Mouse (Mus musculus) gonadal fat pad, adult 2 months (tissue): ENCODE results near the gene Gpr18. TPM values are rescaled to one million over a fixed set of nuclear protein-coding genes. Genes with fewer than 3 reads are reported as not detected.

Experiments used
- DNase-seq: peaks from one replicate; pipeline ENCODE4 v3.0.0-alpha.2; 2012; ENCODE audit warnings: low read depth
- polyA plus RNA-seq: library from polyadenylated mRNA; depleted of rRNA; stranded (reverse); fragments of >200 nt; gene quantifications from 2 replicates; pipeline ENCODE4 v1.2.3, GENCODE M21; 2012; rRNA removed

Gpr18 gene
- polyA plus RNA-seq, result 0.77 and 0.94 TPM in 2 replicates

DNA sequence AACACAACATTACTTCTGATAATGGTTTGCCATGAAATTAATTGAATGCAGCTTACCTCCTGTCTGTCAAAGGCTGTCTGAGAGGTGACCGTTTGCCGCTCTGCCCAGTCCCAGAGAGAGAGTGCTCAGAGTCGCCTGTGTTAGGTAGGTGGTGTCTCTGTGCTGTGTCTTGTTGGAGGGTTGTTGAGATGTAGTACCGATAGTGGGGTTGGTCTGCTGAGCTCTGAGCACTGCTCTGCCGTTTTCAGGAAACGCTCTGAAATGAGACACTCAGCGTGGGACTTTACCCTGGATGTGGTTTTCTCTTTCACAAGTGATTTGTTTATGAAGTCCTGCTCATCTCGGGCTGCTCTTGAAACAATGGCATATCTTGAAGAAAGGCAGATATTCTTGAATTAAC is at the start of gene Gpr18:
Gene Gpr18, minus strand, starts transcription at position 161 of the 400 bp plus-strand sequence.
- no peak for DNase-seq

DNA sequence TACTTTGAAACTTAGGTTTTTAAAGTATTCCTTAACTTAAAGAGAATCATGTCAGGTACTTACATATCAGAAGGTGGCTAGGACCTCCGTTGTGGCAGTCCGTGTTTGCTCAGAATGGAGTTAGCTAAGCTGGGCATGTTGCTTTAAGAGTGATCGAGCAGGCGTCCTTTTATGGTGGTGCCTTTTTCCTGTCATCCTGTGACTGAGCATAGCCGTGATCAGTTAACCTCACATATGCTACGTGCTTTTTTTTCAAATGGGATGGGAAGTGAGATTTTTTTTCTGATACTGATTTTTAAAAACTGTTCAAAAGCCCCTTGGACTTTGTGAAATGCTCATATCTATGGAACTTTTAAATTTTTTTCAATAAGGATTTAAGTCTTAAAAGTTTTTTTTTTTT is 49.4 kb upstream of the Gpr18 start, which contains the start of gene Gpr183:
Gene Gpr183, minus strand, starts transcription at position 206 of the 400 bp plus-strand sequence.
- DNase-seq, result no peak

DNA sequence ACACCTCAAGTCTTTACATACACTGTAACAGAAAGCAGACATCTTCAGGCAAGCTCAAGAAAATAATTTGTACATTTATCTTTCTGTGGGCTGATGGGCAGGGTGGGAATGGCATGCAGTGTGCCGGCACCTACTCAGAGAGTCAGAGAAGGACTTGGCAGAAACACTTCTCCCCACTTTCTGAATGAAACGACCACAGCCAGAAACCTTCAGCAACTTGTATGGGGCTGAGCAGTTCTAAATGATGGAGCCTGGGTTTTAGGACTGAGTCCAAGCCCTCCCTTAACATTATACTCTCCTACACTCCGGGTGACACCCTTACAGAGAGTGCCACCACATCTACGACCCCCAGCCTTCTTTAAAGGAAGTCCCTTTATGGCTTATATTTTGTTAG is 48.4 kb upstream of the Gpr18 start:
- no peak for DNase-seq

DNA sequence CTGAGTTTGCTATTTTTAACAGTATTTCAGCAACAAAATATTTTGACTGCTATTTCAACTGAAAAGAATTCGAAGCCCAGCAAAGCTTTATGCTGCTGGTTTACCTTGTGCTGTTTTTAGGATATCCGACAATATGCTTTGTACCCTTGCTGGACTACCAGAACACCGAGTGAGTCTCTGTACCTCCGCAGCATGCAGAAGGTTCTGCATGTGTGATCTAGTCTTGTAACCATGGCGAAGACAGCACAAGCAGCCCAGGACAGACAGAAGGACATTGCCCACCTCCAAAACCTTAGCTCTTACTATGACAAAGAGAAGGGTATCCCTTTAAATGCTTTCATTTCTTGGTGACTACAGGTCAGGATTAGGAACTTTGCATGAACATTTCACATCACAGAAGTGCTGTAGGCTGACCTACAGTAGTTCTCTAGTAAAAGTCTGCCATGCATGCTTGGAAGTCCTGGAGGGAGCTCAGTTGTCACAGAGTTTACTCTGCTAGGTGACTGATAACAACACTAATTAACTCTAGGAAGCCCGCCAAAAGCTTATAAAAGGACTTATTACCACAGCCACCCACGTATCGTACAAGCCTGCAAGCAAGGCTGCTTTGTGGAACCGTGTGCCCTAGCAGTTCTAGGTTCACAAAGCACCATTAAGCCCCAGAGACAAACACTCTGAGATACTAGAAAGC is 47.8 kb upstream of the Gpr18 start:
- peak; percentile 73 for DNase-seq

GRCm38 (mm10) chr14:121962128-121962890 is 46.7 kb upstream of the Gpr18 start:
- DNase-seq, result peak; percentile 49

DNA sequence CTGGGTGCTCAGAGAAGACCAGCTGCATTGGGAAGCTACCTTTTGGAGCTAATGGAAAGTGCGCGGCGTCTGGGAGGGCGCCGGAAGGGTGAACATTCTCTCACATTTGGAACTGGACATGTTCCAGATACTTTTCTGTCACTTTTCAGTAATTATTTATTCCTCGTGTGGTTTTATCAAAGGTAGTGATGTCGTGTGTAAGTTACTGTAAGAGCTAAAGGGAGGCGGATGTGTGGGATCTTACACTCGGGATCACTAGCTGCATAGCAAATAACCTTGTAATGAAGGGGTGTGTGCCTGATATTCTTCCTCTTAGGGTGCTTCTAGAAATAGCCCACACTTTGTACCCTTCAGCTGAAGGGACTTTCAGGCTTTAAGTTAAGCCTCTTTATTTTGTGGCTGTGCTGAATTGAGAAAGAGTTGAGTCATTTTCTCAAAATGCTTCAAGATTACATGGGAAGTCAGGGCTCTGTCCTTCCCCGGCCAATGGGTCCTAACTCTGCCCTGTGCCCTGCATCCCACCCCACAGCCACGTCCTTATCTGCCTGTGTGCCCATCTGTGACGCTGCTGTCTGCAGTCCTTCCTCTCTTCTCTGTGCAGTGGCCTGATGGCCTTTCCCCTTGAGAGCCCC is 46.0 kb upstream of the Gpr18 start:
- DNase-seq, result no peak

DNA sequence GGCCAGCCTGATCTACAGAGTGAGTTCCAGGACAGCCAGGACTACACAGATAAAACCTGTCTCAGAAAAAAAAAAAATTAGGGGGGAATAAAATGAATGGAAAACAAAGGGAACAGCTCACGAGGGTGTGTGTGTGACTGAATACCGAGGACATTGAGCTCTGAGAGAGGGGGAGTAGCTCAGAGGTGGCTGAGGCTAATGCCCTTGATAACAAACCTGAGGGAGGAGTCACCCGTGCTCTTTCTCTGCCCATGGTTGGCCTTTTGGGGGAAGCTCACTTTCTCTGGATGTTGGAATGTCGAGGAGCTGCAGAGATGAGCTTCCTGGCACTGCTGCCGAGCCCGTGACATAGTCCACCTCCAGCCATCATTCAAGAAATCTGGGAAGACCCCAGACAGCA is 45.4 kb upstream of the Gpr18 start:
- DNase-seq, result no peak

- DNase-seq, result no peak
These were observed 45.0 kb upstream of the Gpr18 start for GRCm38 (mm10) chr14:121960531-121960930.

- DNase-seq, result no peak
These were observed 44.5 kb upstream of the Gpr18 start for GRCm38 (mm10) chr14:121960031-121960430.

GRCm38 (mm10) chr14:121959538-121959980 is 44.0 kb upstream of the Gpr18 start:
- no peak for DNase-seq

DNA sequence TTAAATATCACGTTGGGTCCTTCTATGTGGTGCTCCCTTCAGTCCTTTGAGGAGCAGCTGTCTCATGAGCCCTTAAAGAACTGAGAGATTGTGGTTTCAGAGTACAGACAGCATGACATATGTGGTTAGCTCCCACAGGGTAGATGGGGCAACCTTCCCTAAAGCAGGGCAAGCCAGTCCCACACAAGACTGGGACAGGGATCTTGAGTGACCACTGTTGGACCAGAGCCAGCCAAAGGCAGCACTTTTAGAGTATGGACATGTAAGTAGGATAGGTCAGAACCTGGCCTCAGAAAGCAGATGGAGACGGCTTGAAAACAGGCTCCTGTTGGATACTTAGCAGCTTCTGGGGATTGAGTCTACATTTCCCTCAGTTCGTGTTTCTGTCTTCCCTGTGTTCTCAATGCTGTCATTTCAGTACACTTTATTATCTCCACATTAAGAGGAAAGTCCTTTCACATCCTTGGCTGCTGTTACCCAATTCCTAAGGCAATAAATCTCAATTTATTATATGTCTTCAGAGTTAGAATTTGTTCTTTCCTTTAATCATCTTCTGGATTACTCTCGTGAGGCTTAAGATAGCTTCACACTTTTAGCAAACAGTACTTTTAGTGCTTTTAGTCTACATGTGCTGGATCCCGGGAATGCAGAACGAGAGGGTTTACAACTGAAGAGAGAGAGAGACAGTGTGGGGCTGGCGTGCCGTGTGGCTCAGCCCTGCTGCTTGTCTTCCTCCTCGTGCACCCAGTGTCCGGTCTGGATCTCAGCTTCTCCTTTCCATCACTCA is 43.4 kb upstream of the Gpr18 start:
- DNase-seq, result no peak

- no peak for DNase-seq
These were observed 42.6 kb upstream of the Gpr18 start for GRCm38 (mm10) chr14:121958041-121958750.

DNA sequence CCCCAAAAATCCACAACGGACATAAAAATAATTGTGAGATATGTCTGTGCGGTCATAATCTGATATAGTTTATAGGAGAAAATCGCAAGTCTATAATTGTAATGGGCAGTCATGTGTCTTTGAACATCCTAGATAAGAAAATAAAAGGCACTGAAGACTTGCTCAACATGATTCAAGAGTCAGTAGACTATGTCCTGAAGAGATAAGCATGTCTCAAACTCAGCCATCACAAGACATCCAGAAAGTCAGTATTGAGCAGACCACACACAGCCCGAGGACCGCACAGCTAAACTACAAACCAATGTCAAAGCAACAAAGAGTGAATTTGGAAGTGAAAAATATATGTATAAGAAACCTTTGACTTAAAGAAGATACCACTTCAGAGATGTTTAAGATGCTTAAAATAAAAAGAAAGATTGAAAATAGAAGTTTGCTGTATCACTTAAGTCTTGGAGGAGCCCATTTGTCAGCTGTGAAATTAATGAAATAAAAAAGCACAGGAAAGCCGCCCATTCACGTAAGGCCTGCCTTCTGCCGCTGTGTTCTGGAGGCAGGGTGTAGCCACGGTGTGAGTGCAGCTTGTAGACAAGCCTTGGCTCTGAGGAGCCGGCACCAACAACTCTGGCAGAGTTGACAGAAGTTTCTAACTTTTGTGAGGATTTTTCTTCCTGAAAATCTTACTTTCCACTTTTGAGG is 41.7 kb upstream of the Gpr18 start:
- DNase-seq, result no peak

- no peak for DNase-seq
These were observed 40.7 kb upstream of the Gpr18 start for GRCm38 (mm10) chr14:121956291-121956690.

GRCm38 (mm10) chr14:121955176-121955795 is 39.7 kb upstream of the Gpr18 start:
- DNase-seq, result no peak

DNA sequence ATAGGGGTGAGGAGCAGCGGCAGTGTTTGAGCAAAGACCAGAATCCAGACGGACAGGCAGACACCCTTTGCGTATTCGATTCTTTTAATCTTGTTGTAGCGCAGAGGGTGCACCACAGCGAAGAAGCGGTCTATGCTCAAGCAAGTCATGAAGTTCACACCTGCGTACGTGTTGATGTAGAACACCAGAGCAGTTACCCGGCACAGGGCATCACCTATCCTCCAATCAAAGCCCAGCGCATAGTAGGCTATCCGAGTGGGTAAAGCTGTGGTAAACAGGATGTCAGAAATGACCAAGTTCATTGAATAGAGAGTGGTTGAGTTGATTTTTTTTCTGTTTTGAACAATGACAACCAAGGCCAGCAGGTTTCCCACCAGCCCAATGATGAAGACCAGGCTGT is 39.0 kb upstream of the Gpr18 start:
- no peak for DNase-seq

DNA sequence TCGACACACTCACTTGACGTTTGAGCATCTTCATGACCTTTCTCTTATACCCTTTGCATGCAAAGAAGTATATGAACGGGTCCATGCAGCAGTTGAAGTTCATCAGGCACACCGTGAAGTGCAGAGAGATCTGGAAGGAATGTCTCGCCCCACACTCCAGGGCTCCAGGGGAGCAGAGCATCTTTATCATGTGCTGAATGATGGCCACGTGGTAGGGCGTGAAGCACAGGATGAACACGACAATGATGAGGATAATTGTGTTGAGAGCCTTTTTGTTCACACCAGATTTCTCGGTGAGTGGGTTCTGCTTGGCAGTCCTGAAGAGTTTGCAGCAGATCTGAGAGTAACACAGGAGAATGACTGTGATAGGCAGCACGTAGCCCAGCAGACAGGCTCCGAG is 38.5 kb upstream of the Gpr18 start:
- no peak for DNase-seq

DNA sequence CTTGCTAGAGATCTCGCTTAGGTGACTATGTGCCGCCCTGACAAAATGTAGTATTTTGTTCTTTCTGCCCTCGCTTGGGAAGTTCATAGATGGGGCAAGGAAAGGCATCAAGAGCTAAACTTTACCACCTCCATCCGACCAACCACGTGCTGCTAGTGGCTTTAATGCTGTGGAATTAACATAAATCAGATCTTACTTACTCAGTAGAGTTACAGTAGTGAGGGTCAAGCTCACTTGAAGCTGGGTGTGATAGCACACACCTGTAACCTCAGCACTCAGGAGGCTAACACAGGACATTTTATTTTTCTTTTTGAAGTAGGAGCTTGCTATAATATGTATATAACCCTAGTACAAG is 36.4 kb upstream of the Gpr18 start:
- DNase-seq, result no peak

DNA sequence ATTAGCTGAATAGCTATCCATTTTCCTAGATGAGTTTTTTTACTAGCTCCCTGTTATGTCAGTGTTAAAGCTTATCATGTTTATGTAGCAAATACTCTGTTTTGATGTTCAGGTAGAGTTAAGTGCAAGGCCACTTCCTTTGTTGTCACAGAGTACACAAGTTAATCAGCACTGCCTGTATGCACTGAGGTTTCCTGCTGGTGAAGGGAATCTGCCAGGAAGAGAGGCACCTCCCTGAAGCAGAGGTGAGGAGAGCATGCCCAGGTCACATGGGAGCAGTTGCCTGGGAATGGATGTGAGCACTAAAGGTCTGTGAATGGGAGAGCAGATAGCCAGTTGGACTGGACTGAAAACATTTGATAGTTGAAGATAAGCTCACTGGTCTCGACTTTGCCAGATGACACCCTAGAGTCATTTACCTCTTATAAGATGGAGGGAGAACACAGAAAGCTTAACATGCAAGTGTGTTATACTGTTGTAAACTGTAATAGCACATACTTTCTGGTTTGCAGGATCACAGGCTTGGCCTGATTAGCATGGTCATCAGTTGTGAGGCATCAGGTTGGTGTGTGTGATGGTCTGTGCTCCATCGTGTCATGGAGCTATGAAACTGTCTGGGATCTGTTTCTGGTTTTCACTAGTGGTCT is 35.9 kb upstream of the Gpr18 start:
- DNase-seq, result no peak

DNA sequence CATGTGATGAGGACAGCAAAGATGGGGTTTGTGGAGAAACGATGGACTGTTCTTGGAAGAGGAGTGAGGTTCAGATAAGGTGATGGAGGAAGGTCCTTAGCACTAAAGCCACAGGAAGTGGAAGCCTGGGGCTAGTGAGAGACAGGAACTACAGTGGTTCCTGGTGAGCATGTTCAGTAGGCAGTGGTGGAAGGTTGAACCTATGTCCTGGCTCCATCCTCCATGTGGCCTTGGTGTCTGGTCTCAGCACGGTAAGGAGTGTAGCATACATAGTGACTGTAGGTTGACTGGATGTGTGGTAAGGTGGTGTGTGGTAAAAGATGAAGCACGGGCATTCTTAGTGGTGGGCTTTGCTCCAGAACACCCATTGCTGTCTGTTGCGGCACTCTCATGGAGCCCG is 34.3 kb upstream of the Gpr18 start:
- no peak for DNase-seq
